Mouse (Mus musculus) testis, adult 2 months (tissue): ENCODE results near the gene Pno1.

ENCODE experiments used
- CTCF ChIP-seq: fragments of 200-500 bp; IDR thresholded peaks from 2 replicates; pipeline ENCODE4 v1.5.1; 2012; ENCODE audit warnings: low read depth, mild to moderate bottlenecking, inconsistent platforms, low read length, moderate library complexity; ENCODE audit not compliant: control insufficient read depth, insufficient read depth, insufficient replicate concordance
- POLR2A ChIP-seq: fragments of 200-500 bp; IDR thresholded peaks from 2 replicates; pipeline ENCODE4 v1.6.1; 2012; ENCODE audit warnings: low read depth, mild to moderate bottlenecking, inconsistent platforms, low read length, moderate library complexity; ENCODE audit not compliant: control insufficient read depth

GRCm38 (mm10) chr11:17232792-17233191 is 21.4 kb upstream of the Pno1 start:
- TF ChIP-seq CTCF (no peak), POLR2A (no peak)
